Mouse (Mus musculus) gastrocnemius, postnatal 10 days (tissue): Measurements from ENCODE around the gene Gm20795. TPM values are rescaled to one million over a fixed set of nuclear protein-coding genes. Genes with fewer than 3 reads are reported as not detected.
"Not testable (repeated sequence)": the region's sequence is repeated elsewhere in the genome, so short reads cannot be mapped to it uniquely, and the experiment has no call there.

ENCODE experiments used
- DNase-seq: peaks from one replicate; pipeline ENCODE4 v3.0.0; 2021; ENCODE audit warnings: mixed read lengths
- long read RNA-seq, 2 experiments: library from polyadenylated mRNA; stranded (forward); transcript quantifications; one replicate each; pipeline ENCODE4 v2.0.0; 2021
- total RNA-seq, 2 experiments: library from RNA; stranded (reverse); gene quantifications; 2 replicates each; pipeline ENCODE4 v1.2.3; 2021

Gm20795 gene
- not detected for total RNA-seq
- long read RNA-seq, experiment 1 = 0 reads
- long read RNA-seq, experiment 2 = 0 reads

- not testable (repeated sequence) for DNase-seq
Observed at GRCm38 (mm10) chrY:40804614-40805013, at the start of gene Gm20795. Gene Gm20795 (plus strand): TSS chrY:40804914.

- not testable (repeated sequence) for DNase-seq
Observed at GRCm38 (mm10) chrY:40775665-40776064, 29.0 kb upstream of the Gm20795 start, which contains the start of gene Gm21797. Gene Gm21797 (minus strand): TSS chrY:40775765.

Other genes with a start within 250 kb of the Gm20795 start
- gene Gm21852, start 152.9 kb upstream of the Gm20795 start, total RNA-seq = not detected
- not detected for gene Gm21797, start 29.1 kb upstream of the Gm20795 start, total RNA-seq